Mouse (Mus musculus) left cerebral cortex, adult 18-20 months (tissue): Measurements from ENCODE around the gene Gm21860. TPM values are rescaled to one million over a fixed set of nuclear protein-coding genes. Genes with fewer than 3 reads are reported as not detected.

Experiments used
- total RNA-seq, 2 experiments: library from RNA; stranded (reverse); gene quantifications; 2 replicates each; pipeline ENCODE4 v1.2.3; 2021

The Gm21860 gene
- total RNA-seq, 2 experiments from 2014 or later: not detected

Other genes with a start within 250 kb of the Gm21860 start
- not detected for gene Gm47283, start 29.9 kb upstream of the Gm21860 start, total RNA-seq
- not detected for gene Gm21748, start 84.4 kb upstream of the Gm21860 start, total RNA-seq